Mouse (Mus musculus) yolk sac, embryonic 10.5 days (tissue): ENCODE measurements at regions not wholly inside any gene's neighbourhood (a gene's known extent, or its start where the extent isn't known, plus 50 kb on each side); places are given as distances from the start of the nearest gene placed in this dataset.
A peak's percentile ranks its signal among the peaks of the same experiment; 100 is the strongest.
"Not testable (repeated sequence)": the region's sequence is repeated elsewhere in the genome, so short reads cannot be mapped to it uniquely, and the experiment has no call there.

ENCODE experiments used
- DNase-seq: peaks from one replicate; pipeline ENCODE4 v3.0.0-alpha.2; 2017; ENCODE audit warnings: low spot score

DNA sequence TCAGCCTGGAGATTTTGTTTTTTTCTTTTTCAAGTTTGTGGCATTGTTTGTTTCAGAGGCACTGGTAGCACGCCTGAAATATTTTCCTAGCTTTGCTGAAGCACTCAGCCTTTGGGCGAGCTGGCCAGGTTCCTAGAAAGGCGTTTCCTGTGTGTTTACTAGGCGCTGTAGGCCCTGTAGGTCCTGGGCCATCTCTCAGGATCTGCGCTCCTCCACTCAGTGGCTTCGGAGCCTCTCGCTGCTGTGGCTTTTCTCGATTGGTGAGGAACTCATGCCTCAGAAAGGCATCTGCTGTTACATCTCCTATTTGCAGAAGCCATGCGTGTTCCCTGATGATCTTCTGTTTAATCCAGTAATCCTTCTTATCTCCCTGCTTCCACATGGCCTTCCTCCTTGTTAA, 188.0 kb upstream of the Plcz1 start:
- no peak for DNase-seq

DNA sequence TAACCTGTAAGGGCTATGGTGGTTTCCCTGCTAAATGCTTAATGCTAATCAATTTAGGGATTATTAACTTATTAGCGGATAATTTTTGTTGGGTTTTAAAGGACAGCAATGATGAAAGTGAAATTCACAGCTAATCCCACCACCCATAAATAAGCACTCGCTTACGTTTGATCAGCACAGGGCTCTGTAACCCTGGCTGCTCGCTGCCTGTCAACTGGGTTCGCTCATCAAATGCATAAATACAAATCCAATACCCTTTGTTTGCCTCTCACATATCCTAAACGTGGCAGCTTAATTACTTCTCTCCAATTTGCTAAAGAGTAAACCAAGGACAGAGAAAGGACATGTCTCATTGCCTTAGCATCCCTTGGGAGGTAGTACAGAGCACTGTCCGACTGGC, 187.5 kb upstream of the Plcz1 start:
- no peak for DNase-seq

DNA sequence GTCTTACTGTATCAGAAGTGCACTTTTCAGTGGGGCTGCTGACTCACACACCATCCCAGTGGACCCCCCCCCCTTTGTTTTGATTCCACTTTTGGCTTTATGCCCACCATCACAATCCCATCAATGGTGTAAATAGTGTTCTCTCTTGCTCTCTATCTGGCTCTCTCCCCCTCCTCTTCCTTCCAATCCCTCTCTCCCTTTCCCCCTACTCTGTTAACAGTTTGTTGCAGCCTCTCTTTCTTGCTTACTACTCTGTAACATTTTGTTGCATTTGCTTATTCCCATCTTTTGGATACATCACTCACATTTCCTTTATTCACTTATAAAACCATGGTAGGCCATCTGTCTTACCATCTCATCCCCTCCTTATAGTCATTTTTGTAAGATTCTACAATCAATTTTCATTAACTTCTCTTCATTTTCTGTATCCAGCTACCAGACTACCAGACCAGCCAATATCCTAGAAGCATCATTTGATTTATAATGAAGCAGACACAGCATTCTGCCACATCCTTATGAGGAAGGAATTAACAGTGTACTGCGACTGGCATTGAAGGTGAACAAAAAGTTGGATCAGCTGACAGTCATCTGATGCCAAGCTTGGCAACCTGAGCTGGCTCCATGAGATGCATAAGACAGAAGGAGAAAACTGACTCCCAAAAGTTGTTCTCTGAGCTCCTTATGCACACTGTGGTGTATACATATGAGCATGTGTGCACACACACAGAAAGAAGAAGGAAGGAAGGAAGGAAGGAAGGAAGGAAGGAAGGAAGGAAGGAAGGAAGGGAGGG, 181.5 kb upstream of the Plcz1 start:
- DNase-seq: no peak

DNA sequence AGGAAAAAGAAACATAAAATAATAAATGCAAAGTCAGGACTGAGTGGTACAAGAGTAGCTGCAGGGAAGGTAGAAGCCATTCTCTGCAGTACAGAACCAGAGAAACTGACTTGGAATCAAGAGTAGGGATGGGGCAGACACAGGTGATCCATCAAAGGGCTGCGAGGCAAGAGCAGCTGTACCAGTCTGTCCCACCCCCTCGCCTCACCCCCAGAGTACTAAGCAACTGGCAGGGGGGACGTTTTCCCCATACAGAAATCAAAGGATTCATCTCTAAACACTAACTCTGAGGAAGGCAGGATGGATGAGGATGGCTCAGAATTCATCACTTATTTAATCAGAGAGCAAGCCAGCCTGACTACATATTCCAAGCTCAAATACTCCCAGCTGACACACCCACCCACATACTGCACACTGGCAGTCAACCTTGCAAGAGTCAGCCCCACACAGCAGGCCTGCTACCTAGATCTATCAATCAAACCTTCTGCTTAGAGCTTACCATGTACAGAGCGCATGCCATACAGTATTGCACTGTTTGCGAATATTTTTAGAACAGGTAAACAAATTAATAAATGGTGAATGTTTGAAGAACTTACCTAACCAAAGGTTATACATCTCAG, 180.5 kb upstream of the Plcz1 start:
- no peak for DNase-seq

DNA sequence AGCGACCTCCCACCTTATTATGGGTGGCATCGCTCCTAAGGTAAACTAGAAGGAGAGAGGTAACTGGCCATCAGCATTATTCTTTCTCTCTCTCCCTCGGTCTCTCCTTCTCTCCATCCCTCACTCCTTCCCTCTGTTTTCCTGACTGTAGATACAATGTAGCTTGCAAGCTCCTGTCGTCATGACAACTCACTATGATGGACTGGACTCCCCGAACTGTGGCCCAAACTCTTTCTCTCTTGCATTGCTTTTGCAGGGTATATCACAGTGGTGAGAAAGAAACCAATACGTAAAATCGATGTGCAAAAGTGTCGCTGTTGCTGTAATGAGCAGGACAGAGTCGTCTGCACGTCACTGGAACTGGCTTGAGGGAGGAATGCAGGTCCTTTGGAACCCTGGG, 177.5 kb upstream of the Plcz1 start:
- no peak for DNase-seq

DNA sequence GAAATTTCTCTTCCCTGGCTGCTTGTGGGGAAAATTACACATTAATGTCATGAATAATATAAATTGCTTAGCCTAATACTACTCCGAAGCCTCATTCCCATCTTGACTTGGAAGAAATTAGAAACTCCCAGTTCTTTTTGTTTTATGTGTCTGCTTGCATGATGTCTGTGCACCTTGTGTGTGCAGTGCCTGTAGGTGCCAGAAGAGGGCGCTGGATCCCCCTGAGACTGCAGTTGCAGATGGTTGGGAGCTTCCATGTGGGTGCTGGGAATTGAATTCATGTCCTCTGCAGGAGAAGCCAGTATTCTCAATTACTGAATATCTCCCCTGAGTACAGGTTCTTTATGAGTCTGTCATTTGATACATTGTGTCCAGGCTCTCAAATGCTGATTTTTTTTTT, 171.1 kb upstream of the Plcz1 start:
- DNase-seq: no peak

DNA sequence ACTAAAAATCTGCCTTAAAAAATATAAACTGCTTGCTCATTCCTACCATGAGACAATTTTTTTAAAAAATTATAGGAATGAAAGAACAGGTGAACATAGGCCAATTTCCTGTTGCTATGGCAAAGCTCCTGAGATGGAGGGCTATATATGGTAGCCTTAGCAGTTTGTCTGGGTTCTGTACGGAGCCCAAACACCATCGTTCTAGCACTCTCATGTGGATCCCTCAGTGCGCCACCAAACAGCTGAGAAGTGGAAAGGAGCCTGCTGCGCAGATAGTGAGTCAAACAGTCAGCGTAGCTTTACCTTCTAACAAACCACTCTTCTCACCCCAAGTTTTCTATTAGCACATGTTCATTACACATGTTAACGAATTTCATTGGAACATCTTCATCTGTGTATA, 168.9 kb upstream of the Plcz1 start:
- no peak for DNase-seq

DNA sequence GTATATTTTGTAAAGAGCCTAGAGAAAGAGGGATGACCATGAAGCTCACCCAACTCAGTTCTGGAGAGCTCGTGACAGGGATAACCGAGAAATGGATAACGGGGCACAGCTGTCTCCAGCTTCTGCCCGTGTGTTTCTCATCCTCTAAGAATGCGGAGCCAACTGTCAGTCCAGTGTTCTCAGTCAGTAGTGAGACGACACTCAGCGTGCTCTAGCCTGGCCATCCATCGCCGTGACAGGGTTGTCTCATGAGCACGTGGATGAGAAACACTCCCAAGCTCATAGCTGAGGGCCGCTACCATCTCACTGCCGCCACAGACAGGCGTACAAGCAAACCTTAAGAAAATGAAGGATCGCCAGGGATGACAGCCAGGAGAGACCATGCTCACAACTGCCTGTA, 167.8 kb upstream of the Plcz1 start:
- no peak for DNase-seq

DNA sequence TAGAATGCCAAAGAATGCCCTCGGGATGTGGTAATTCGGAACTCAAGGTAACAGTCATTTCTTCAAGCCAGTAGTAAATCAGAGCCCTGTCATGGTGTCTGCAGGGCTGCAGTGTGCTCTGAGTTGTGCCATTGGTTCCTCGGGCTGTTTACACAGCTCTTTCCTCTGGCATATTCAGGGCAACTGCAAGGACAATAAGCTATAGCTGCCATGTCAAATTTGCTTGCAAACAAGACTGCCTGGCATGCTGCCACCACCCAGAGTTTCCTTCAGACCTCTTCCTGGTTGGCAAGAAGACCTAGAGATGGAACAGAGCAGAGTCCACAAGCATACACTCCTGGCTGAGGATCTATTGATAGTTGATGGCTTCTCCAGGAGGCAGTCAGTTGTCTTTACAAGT, 167.1 kb upstream of the Plcz1 start:
- no peak for DNase-seq

DNA sequence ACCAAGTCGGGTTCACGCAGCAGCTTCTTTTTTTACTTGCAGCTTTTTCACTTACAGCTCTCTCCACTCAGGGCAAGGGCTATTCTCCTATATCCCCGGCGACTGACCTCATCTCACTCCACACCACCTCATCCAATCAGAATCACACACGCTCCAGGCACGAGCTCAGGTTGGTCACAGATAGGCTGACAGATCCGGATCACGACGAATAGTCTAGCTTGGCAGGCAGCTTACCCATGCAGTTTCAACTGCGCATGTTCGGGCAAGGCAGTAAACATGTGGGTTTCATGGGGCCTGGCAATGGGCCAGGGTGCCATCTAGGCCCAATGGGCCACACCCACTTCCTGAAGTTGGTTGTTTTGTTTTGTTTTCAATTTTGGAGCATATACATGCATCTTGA, 165.4 kb upstream of the Plcz1 start:
- DNase-seq: not testable (repeated sequence)

DNA sequence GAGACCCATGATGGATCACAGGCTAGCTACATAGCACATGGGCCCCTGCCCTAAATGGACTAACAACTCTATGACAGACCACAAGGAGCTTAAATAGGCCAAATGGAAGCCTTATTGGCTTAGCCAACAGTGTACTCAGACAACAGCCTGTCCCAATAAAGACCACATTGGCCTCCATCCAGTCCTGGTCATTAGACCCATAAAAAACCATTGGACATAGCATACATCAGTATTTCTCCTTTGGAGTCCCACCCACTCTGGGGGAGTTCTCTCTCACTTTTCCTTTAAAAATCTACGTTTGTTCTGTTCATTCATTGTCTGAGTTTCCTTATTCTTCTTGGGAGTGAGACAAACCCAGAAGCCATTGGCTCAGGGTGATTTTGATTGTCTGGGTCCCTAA, 160.1 kb upstream of the Plcz1 start:
- no peak for DNase-seq

DNA sequence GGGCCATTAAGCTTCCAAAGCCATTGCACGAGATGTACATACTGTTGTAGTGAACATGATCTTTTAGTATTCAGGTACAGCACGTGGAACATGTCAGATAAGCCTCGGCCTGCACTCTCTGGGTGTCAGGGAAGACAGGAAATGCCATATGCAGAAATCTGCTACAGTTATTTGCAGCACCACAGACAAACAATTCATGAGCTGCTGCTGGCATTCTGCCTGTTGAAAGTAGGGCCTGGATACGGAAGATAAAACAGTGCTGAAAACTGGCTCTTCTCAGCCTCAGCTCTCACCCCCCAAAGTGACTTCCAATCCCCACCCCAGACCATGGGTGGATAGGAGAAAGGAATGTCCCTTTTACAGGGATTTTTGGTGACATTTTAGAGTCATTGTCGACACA, 159.1 kb upstream of the Plcz1 start:
- DNase-seq: no peak

DNA sequence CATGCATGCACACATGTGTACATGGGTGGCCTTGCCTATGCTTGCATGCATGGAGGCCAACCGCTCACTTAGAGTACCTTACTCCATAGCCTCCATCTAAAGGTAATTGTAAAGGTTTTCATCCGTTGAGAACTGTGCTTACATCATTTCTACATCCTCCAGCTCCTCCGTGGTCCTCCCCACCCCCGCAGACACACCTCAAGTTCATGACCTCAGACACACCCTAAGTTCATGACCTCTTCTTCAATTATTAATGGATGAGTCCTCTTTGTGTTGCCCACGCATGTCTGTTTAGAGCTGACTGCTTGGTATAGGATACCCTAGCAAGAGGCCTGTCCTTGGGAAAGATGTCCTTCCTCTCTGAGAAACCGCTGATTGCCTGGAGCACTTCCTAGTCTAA, 156.8 kb upstream of the Plcz1 start:
- DNase-seq: no peak

DNA sequence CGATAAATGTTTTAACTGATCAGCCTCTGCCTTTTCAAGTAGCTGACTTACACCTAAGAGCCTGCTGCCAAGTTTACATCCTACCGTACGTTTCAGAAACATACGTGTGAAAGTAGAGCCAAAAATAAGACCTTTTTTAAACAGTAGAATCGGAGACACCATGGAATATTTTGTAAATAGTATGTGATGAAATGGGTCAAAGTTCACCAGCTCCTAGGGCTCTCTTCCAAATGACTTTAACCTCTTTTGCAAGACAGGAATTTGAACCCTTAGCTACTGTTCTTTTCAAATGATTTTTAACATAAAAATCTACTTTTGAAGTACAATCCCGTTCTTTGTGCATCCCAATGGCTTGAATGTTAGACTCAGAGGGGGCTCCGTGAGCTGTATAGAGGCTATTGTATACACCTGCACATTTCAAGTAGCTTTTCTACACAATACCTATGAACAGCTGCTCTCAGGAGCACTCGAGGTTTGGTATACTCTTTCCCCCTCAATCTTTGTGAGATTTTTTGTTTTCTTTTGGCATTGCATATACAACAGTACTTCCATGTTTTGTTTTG, 155.9 kb upstream of the Plcz1 start:
- DNase-seq: no peak

DNA sequence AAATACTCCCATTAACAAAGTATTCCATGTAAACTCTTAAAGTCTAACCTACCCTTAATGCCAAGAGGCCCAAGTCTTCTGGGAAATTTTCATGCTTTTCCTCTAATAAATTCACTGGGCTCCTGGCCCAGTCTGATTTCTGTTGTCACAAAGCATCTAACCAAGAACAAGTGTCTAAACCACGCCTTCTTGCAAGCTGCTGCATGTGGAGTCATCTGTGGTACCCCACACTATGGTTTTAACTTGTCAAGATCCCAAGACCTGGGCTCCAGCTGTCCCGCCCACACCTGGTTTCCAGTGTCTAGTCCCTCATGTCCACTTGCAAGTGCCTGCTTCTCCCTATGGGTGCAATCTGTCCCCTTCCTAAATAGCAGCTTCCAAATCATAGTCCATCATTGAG, 153.0 kb upstream of the Plcz1 start:
- no peak for DNase-seq

DNA sequence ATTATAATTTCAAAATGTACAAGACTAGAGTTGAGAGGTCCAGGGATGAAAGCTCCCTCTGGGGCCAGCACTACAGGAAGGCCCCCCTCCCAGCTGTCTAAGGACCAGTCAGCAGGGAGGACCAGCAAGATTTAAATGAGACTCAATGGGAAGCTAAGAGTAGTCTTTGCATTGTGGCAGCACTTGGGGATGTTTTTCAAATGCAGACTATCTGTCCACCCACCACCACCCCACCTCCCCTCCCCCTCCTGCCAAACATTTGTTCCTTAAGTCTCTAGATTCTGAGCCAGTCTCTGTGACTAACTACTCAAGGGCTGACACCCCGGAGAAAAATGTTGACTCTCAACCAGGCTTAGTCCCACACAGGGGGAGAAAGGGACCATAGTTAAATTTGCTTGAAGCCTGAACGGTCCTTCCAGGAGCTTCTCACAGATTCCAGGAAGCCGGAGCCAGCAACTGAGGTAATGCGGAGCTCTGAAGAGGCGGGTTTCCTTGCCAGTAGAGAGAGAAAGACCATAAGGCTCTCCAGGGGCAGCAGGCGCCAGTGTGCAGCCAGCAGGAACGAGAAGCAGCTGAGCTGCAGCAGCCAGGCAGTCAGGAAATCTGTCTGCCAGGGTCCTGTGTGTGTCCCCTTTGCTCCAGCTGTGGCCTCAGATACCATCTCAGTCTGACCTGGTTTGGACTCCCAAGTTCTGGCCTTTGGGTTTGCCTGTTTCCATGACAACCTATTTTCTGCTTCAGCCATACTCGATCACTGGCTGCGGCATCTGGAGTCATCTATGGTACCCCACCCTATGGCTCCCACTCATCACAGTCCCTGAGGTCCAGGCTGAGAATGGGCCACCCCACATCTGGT, 152.1 kb upstream of the Plcz1 start:
- peak; percentile 11 for DNase-seq

DNA sequence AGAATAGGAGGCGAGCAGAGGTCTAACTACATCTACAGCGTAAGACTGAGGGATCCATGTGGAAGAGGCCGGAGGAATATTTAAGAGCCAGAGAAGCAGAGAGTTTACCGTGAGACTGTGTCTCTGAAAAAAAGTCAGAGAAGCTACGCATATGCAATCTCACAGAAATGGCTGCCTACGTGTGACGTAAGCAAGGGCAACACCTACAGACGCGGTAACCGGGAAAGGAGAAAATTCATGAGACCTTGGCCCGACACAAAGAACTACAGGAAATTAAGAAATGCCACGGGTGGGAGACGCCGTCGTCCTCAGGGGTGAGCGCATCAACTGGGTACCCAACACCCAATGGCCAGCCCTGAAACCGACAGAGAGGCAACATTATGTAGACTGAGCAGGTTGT, 151.3 kb upstream of the Plcz1 start:
- no peak for DNase-seq

DNA sequence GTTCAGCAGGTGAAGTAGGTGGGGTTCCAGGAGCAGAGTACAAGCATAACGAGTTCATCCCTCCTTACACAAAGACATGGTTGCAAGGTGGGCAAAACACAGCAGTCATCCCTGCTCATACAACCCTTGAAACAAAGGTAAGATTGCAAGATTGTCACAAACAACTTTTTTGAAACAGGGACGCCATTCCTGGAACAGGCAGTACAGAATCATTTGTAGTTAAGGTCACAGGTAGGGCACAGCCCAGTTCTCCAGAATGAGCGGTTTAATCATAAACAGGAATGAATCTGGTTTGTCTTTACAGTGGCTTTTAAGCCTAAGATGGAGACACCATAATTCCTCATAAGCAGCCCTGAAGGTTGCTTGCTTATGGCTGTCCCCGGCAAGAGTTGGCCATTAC, 150.1 kb upstream of the Plcz1 start:
- no peak for DNase-seq

DNA sequence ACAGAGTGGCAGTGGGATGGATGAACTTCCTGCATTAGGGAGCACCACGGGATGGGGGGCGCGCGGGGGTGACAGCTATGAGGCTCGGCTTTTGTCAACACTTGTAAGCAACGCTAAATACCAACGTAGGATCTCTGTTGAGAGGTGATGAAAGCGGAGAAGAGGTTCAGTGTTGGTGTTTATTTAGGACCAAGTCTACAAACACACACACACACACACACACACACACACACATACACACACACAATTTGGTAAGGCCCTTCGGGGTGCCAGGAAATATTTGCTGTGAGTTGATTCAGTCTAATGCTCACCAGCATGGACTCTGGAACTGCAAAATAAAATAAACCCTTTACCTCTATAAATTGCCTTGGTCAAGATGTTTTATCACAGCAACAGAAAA, 148.3 kb upstream of the Plcz1 start:
- DNase-seq: no peak

DNA sequence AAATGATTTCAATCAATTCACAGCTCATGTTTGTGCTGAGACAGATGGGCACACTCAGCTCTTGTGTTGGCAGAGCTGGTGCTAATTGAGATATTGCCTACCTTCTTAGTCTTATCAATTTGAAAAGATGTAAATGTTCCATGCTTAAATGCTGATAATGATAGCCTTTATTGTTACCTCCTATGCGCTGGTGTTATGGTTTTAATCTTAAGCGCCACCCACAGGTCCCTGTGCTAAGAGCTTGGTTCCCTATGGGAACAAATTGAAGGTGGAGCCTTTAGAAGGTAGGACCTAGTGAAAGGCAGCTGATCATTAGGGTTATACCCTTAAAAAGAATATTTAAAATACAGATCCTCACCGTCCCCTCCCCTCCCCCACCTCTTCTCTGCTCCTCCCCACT, 146.5 kb upstream of the Plcz1 start:
- DNase-seq: no peak

DNA sequence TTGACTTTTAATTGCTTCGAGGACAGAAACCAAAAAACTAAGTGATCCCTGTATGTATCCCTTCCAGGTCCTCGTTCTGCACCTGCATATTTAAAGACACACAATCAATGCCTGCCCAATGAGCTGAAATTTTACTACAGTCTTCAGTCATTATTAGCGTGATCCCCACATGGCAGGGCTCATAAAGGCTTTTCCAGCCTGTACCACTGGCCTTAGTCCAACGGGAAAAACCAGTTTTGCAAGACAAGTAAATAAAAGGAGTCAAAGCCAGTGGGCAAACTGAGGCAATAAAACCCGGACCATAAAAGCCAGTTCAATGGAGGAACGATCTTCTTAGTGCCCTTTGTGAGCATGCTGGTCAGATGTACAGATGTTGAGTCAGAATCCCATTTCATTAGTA, 145.8 kb upstream of the Plcz1 start:
- no peak for DNase-seq

DNA sequence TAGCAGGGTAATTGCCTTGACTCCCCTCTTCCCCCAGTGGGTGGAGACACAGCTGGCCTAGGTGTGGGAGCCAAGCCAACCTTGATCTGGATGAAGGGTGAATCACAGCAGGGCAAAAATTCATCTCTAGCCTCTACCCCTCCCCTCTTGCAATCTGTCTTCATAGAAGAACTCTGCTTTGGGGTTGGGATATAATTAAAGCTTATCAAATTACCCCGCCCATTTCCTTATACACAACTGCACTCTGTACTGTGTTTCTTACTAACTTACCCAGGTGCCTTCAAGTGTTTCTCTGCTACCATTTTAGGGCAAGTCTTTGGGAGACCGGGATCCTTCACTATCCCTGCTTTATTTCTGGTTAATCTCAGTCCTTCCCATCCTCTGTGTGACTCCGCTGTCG, 138.7 kb upstream of the Plcz1 start:
- no peak for DNase-seq
